Mouse (Mus musculus): ENCODE results near the gene Smyd3. TPM values are rescaled to one million over a fixed set of nuclear protein-coding genes. Genes with fewer than 3 reads are reported as not detected.
"Not testable (repeated sequence)": the region's sequence is repeated elsewhere in the genome, so short reads cannot be mapped to it uniquely, and the experiment has no call there.

Smyd3 gene
- polyA plus RNA-seq, 1 experiment from 2014 or later: 22.3 TPM

- Histone ChIP-seq H3K9me3 (replicated peaks) (no peaks in the 10 kb centered on the region), H3K4me1 (peaks cover 18% of the 10 kb centered on the region), H3K4me3 (no peak overlapping the region), H3K36me3 (no peaks in the 10 kb centered on the region), H3K27me3 (ENCODE audit: low read depth, poor library complexity, severe bottlenecking) (no peaks in the 10 kb centered on the region), H3K27ac (no peak overlapping the region)
- whole genome bisulfite sequencing: 95% methylated on average over 5 of the region's 5 CpGs
- no peak for DNase-seq (ENCODE audit: low spot score)
Observed at GRCm38 (mm10) chr1:179548996-179549752, 31.3 kb upstream of the Smyd3 start.

GRCm38 (mm10) chr1:179548220-179548619 is 30.4 kb upstream of the Smyd3 start:
- H3K9me3 ChIP-seq (replicated peaks): no peaks in the 10 kb centered on the region
- 77% methylated on average over 11 of the region's 11 CpGs for WGBS
- 0 out of 2 replicates have a peak, but pooled peaks cover 4% of the 10 kb centered on the region for H3K36me3 ChIP-seq
- no peak overlapping the region for H3K4me3 ChIP-seq
- H3K27me3 ChIP-seq (ENCODE audit: low read depth, poor library complexity, severe bottlenecking): no peaks in the 10 kb centered on the region
- peaks cover 18% of the 10 kb centered on the region for H3K4me1 ChIP-seq
- H3K27ac ChIP-seq: no peak overlapping the region
- DNase-seq (ENCODE audit: low spot score): no peak

DNA sequence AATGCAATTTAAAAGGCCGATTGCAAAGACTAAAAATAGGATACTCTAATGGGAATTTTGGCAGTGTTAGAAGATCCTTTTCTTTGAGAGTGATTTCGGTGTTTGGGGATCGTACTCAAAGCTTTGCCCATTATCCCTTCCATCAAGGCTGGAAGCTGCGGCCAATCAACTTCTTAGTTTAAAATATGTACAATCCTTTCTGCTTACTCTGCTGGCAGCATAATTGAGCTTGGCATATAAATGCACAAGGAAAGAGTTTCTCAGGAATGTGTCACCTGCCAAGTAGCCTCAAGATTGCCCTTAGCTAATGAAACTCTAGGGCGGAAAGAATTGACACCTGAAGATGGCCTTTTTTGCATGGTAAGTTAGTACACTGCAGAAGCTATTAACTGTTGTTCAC is 29.3 kb upstream of the Smyd3 start:
- WGBS: 24% methylated on average over 5 of the region's 5 CpGs
- peaks cover 18% of the 10 kb centered on the region for H3K4me1 ChIP-seq
- 0 out of 2 replicates have a peak overlapping the region, but pooled peaks have one; percentile 90 for H3K27ac ChIP-seq
- no peaks in the 10 kb centered on the region for H3K27me3 ChIP-seq (ENCODE audit: low read depth, poor library complexity, severe bottlenecking)
- H3K9me3 ChIP-seq (replicated peaks): no peaks in the 10 kb centered on the region
- no peak for DNase-seq (ENCODE audit: low spot score)
- H3K4me3 ChIP-seq: peak overlapping the region; percentile 80
- H3K36me3 ChIP-seq: peaks cover 8% of the 10 kb centered on the region; the same call in 1 of the 2 replicates

- under 1% methylated on average over 44 of the region's 44 CpGs for WGBS
- H3K36me3 ChIP-seq: peaks cover 9% of the 10 kb centered on the region
Observed at GRCm38 (mm10) chr1:179546551-179546917, 28.7 kb upstream of the Smyd3 start.

DNA sequence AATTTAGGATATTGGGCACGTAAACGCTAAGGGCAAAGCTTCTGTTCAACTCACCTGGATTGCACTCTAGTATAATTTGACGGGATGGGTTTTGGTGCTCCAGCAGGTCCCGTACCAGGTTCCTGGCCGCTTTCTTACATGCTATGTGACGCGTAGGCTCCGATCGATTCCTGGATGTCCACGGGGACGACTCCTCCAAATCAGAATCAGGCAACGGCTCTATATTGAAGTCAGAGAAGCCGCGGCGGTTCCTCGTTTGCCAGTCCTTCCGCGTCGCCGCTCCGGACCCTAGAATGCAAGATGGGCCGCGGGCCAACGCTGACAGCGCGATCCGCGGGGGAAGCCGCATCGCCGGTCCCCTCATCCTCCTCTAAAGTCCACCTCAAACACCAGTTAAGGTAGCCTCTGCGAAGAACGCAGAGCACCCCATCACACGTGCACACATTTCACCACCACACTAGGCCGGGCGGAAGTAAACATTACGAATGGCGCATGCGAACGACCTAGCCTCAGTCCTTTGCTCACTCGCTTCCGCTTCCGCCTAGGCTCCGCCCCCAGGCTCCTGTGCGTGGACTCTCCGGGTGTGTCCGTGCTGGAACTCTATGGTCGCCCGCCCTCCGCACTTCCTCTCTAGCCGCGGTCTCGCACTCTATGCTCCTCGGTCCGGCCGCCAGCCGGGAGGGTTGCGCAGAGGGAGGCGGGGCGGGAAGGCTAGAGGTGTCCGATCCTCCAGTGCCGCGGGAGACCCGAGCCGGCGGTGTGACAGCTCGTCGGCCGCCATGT is 28.1 kb upstream of the Smyd3 start, which contains the start of the genes Tfb2m and Cnst:
TSS of gene Tfb2m (minus strand) at position 500 of the 783 bp plus-strand sequence.
TSS of gene Cnst (plus strand) at position 603 of the 783 bp plus-strand sequence.
- not testable (repeated sequence) for H3K9me3 ChIP-seq (replicated peaks); H3K27me3 ChIP-seq (ENCODE audit: low read depth, poor library complexity, severe bottlenecking)
- peak; percentile 98 for DNase-seq (ENCODE audit: low spot score)
- Histone ChIP-seq H3K27ac (peak within 1 kb of the TSS; percentile 90), H3K4me3 (peak within 1 kb of the TSS; percentile 80), H3K36me3 (peaks cover 13% of the 10 kb centered on the region), H3K4me1 (peaks cover 18% of the 10 kb centered on the region)
- under 1% methylated on average over 69 of the region's 69 CpGs for WGBS

More at GRCm38 (mm10) chr1:179546551-179546917, 28.7 kb upstream of the Smyd3 start:
- Histone ChIP-seq H3K27ac (peak overlapping the region; percentile 90), H3K9me3 (replicated peaks) (no peaks in the 10 kb centered on the region), H3K4me1 (peaks cover 18% of the 10 kb centered on the region), H3K27me3 (ENCODE audit: low read depth, poor library complexity, severe bottlenecking) (no peaks in the 10 kb centered on the region), H3K4me3 (peak overlapping the region; percentile 80)
- no peak for DNase-seq (ENCODE audit: low spot score)

DNA sequence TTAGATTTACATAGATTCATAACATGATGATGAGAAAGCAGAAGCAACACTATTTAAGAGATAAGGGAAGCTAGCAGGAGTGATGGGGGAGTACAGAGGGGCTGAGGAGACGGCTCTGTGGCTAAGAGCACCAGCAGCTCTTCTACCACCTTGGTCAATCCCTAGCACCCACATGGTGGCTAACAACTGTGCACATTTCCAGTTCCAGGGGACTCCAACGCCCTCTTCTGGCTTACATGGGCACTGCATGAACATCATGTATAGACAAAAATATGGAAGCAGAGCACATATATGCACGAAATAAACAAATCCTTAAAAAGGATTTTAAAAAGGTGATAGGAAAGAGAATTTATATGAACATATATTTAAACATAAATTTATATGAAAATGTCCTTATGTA is 23.7 kb upstream of the Smyd3 start:
- Histone ChIP-seq H3K4me1 (peaks cover 11% of the 10 kb centered on the region), H3K27ac (no peak overlapping the region), H3K36me3 (peaks cover 42% of the 10 kb centered on the region), H3K27me3 (ENCODE audit: low read depth, poor library complexity, severe bottlenecking) (no peaks in the 10 kb centered on the region), H3K4me3 (no peak overlapping the region), H3K9me3 (replicated peaks) (no peaks in the 10 kb centered on the region)
- 59% methylated on average over 3 of the region's 3 CpGs for WGBS
- DNase-seq (ENCODE audit: low spot score): no peak

GRCm38 (mm10) chr1:179539887-179540286 is 22.0 kb upstream of the Smyd3 start:
- peaks cover 4% of the 10 kb centered on the region for H3K4me1 ChIP-seq
- peaks cover 49% of the 10 kb centered on the region for H3K36me3 ChIP-seq
- no peak for DNase-seq (ENCODE audit: low spot score)
- no peaks in the 10 kb centered on the region for H3K9me3 ChIP-seq (replicated peaks)
- WGBS: 96% methylated on average over 3 of the region's 3 CpGs
- no peaks in the 10 kb centered on the region for H3K27me3 ChIP-seq (ENCODE audit: low read depth, poor library complexity, severe bottlenecking)
- no peak overlapping the region for H3K27ac ChIP-seq
- no peak overlapping the region for H3K4me3 ChIP-seq

GRCm38 (mm10) chr1:179539054-179539453 is 21.2 kb upstream of the Smyd3 start:
- WGBS: 94% methylated on average over 3 of the region's 3 CpGs
- H3K36me3 ChIP-seq: peaks cover 56% of the 10 kb centered on the region
- no peaks in the 10 kb centered on the region for H3K27me3 ChIP-seq (ENCODE audit: low read depth, poor library complexity, severe bottlenecking)
- H3K27ac ChIP-seq: no peak overlapping the region
- H3K4me3 ChIP-seq: no peak overlapping the region
- H3K9me3 ChIP-seq (replicated peaks): no peaks in the 10 kb centered on the region
- no peak for DNase-seq (ENCODE audit: low spot score)
- H3K4me1 ChIP-seq: peaks cover 3% of the 10 kb centered on the region; the same call in 1 of the 2 replicates

- Histone ChIP-seq H3K9me3 (replicated peaks) (no peaks in the 10 kb centered on the region), H3K27me3 (ENCODE audit: low read depth, poor library complexity, severe bottlenecking) (no peaks in the 10 kb centered on the region), H3K4me3 (no peak overlapping the region), H3K4me1 (peaks cover 9% of the 10 kb centered on the region), H3K27ac (no peak overlapping the region), H3K36me3 (no peaks in the 10 kb centered on the region)
- 85% methylated on average over 3 of the region's 3 CpGs for WGBS
- no peak for DNase-seq (ENCODE audit: low spot score)
Observed at GRCm38 (mm10) chr1:179519901-179520300, 2.1 kb upstream of the Smyd3 start.

DNA sequence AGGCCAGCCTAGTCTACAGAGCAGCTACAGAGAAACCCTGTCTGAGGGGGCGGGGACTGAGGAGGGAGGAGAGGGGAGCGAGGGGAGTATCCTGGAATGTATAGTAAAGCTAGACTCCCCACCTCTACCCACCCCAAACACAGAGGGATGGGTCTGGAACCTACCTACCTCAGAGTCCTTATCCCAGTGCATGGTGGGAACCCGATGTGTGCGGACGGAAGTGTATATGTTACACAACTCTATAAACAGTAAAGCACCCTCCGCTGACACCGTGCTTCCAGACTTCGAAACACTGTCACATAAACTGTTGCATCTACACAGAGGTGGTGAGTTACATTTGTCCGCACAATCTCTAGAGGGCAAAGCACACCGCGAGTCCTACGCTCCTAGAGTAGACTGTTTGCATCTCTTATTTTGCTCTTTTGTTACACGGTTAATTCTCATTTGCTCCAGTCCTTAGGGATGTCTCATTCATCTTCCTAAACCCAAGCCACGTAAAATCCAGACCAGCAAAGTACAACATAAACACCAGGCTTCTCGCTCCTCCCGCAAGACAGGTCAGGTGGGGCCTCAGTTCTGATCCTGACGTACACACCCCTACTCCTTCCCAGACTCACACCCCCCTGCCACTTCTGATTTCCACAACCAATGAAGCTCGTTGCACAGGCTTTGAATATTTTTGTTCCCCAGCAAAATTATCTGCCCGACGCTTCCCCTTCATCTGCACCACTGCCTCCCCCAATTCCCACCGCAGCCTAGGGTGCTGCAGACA is 714 bp downstream of the Smyd3 start:
- peak overlapping the region; percentile 84 for H3K27ac ChIP-seq
- peaks cover 9% of the 10 kb centered on the region for H3K4me1 ChIP-seq
- H3K9me3 ChIP-seq (replicated peaks): no peaks in the 10 kb centered on the region
- no peaks in the 10 kb centered on the region for H3K27me3 ChIP-seq (ENCODE audit: low read depth, poor library complexity, severe bottlenecking)
- H3K36me3 ChIP-seq: no peaks in the 10 kb centered on the region
- DNase-seq (ENCODE audit: low spot score): peak; percentile 48
- peak overlapping the region; percentile 82 for H3K4me3 ChIP-seq
- under 1% methylated on average over 21 of the region's 21 CpGs for WGBS

- Histone ChIP-seq H3K36me3 (no peaks in the 10 kb centered on the region), H3K9me3 (replicated peaks) (no peaks in the 10 kb centered on the region), H3K4me3 (no peak overlapping the region), H3K4me1 (peaks cover 6% of the 10 kb centered on the region), H3K27me3 (ENCODE audit: low read depth, poor library complexity, severe bottlenecking) (no peaks in the 10 kb centered on the region), H3K27ac (no peak overlapping the region)
- no peak for DNase-seq (ENCODE audit: low spot score)
- WGBS: 88% methylated on average over 7 of the region's 7 CpGs
Observed at GRCm38 (mm10) chr1:179511895-179512294, 5.9 kb downstream of the Smyd3 start.

DNA sequence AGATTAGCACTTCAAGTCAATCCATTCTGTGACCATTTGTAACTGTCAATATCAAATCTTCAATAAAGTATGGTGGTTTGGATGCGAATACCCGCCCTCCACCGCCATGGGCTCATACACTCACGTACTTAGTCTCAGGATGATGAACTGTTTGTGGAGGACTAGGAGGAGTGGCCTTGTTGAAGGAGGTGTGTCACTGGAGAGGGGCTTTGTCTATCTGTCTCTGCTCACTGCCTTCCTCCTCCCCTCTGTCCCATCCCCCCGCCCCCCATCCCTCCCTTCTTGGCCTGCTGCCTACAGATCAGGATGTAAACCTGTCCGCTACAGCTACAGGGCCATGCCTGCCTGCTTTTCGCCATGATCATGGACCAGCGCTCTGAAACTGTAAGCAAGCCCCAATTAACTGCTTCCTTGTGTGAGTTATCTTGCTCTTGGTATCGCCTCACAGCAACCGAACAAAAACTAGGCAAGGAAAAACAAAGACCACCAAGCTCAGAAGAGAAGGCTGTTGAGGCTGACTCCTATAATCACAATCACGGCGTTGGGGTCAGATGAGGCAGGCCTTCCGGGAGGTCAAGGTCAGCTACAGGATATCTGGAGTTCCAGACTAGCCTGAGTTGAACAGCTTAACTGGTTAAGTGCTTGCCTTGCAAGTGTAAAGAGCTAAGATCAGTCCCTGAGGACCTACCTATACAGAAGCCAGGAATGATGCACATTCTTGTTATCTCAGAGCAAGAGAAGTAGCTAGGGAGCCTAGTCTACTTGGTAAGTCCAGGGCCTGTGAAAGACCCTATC is 7.1 kb downstream of the Smyd3 start:
- H3K36me3 ChIP-seq: no peaks in the 10 kb centered on the region
- H3K4me1 ChIP-seq: no peaks in the 10 kb centered on the region
- 91% methylated on average over 13 of the region's 13 CpGs for WGBS

More for the DNA sequence above, 7.1 kb downstream of the Smyd3 start:
- Histone ChIP-seq H3K27me3 (ENCODE audit: low read depth, poor library complexity, severe bottlenecking) (no peaks in the 10 kb centered on the region), H3K9me3 (replicated peaks) (no peaks in the 10 kb centered on the region), H3K27ac (no peak overlapping the region), H3K4me3 (no peak overlapping the region)
- no peak for DNase-seq (ENCODE audit: low spot score)
